Mouse (Mus musculus) limb, embryonic 11.5 days (tissue): Measurements from ENCODE around the gene Tpd52l1. TPM values are rescaled to one million over a fixed set of nuclear protein-coding genes. Genes with fewer than 3 reads are reported as not detected.
A peak's percentile ranks its signal among the peaks of the same experiment; 100 is the strongest.

Source experiments
- ATAC-seq: fragments of 200-750 bp; cut with Nextera tagmentation; 2 replicates; pipeline ENCODE4 v1.8.0; 2017; ENCODE audit warnings: low read depth; ENCODE audit not compliant: insufficient number of reproducible peaks, low FRiP score, low TSS enrichment
- DNase-seq: peaks from one replicate; pipeline ENCODE4 v3.0.0-alpha.2; 2015; ENCODE audit warnings: low spot score
- H3K27ac ChIP-seq: fragments of 300-500 bp; sonication (generic); replicated peaks from 2 replicates; pipeline ENCODE4 v1.5.1; 2014; ENCODE audit warnings: low read depth, mild to moderate bottlenecking, low read length
- H3K27me3 ChIP-seq: fragments of 300-500 bp; sonication (generic); 2 replicates; pipeline ENCODE4 v1.6.1; 2014; ENCODE audit warnings: mild to moderate bottlenecking, low read length, mixed read lengths; ENCODE audit not compliant: control insufficient read depth, insufficient read depth
- H3K36me3 ChIP-seq: fragments of 300-500 bp; sonication (generic); 2 replicates; pipeline ENCODE4 v1.6.1; 2014; ENCODE audit warnings: mild to moderate bottlenecking, low read length, moderate library complexity, mixed read lengths; ENCODE audit not compliant: control insufficient read depth, insufficient read depth
- H3K4me1 ChIP-seq: fragments of 300-500 bp; sonication (generic); 2 replicates; pipeline ENCODE4 v1.6.1; 2014; ENCODE audit warnings: low read length, mixed read lengths; ENCODE audit not compliant: control insufficient read depth, insufficient read depth
- H3K4me2 ChIP-seq: fragments of 300-500 bp; sonication (generic); 2 replicates; pipeline ENCODE4 v1.6.1; 2014; ENCODE audit warnings: low read depth, mild to moderate bottlenecking, moderate library complexity; ENCODE audit not compliant: severe bottlenecking
- H3K4me3 ChIP-seq: fragments of 300-500 bp; sonication (generic); 2 replicates; pipeline ENCODE4 v1.5.1; 2014; ENCODE audit warnings: low read depth, low read length
- H3K9ac ChIP-seq: fragments of 300-500 bp; sonication (generic); 2 replicates; pipeline ENCODE4 v1.6.1; 2014; ENCODE audit warnings: mild to moderate bottlenecking, low read length
- H3K9me3 ChIP-seq: fragments of 300-500 bp; sonication (generic); 2 replicates; pipeline ENCODE4 v1.6.1; 2016; ENCODE audit warnings: low read length; ENCODE audit not compliant: control insufficient read depth
- WGBS: fragments of 180-500 bp; shearing (Covaris S2); extraction: QIAGEN DNeasy Blood & Tissue Kit; methylation state at CpG from one replicate; pipeline ENCODE4 v1.1.7; 2014; 5-methylcytosine and 5-hydroxymethylcytosine counted together
- polyA plus RNA-seq: library from polyadenylated mRNA; unstranded; fragments of >200 nt; fragmentation: Nextera tagmentation; extraction: Ambion mirVana; gene quantifications from 2 replicates; pipeline ENCODE4 v1.2.1, GENCODE M21; 2014

Gene Tpd52l1
- polyA plus RNA-seq, 1 experiment from 2014 or later: 39.2 TPM

DNA sequence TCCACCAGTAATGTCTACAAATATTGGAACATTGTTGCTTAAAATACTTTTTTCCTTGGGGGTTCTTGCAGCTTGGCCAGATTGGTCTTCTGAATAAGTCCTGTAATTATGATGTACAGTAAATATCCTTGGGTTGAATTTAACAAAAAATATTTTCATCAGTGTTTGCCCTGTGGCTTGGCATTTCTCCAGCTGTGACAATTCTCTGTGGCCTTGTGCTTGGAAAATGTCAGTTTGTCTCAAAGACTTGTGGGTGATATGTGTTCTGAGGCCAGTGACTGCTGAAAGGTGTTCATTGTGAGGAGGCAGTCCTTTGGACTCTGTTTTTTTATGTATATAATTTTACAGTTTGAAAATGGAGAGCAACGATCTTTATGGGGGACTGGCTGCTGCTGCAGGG is 116.3 kb downstream of the Tpd52l1 start:
- Histone ChIP-seq H3K27ac (no peak overlapping the region), H3K4me2 (no peak overlapping the region), H3K4me1 (no peaks in the 10 kb centered on the region), H3K9ac (no peak overlapping the region), H3K27me3 (no peaks in the 10 kb centered on the region), H3K36me3 (no peaks in the 10 kb centered on the region), H3K4me3 (no peak overlapping the region), H3K9me3 (no peaks in the 10 kb centered on the region)
- no peak for ATAC-seq
- DNase-seq: no peak
- WGBS: 82% methylated on average over 1 of the region's 1 CpGs

GRCm38 (mm10) chr10:31318491-31318890 is 127.3 kb downstream of the Tpd52l1 start:
- Histone ChIP-seq H3K4me3 (no peak overlapping the region), H3K4me1 (no peaks in the 10 kb centered on the region), H3K27ac (no peak overlapping the region), H3K36me3 (peaks cover 2% of the 10 kb centered on the region; the same call in 1 of the 2 replicates), H3K27me3 (no peaks in the 10 kb centered on the region), H3K4me2 (no peak overlapping the region), H3K9ac (no peak overlapping the region), H3K9me3 (no peaks in the 10 kb centered on the region)
- DNase-seq (no peak), ATAC-seq (no peak)
- WGBS: 82% methylated on average over 5 of the region's 5 CpGs

DNA sequence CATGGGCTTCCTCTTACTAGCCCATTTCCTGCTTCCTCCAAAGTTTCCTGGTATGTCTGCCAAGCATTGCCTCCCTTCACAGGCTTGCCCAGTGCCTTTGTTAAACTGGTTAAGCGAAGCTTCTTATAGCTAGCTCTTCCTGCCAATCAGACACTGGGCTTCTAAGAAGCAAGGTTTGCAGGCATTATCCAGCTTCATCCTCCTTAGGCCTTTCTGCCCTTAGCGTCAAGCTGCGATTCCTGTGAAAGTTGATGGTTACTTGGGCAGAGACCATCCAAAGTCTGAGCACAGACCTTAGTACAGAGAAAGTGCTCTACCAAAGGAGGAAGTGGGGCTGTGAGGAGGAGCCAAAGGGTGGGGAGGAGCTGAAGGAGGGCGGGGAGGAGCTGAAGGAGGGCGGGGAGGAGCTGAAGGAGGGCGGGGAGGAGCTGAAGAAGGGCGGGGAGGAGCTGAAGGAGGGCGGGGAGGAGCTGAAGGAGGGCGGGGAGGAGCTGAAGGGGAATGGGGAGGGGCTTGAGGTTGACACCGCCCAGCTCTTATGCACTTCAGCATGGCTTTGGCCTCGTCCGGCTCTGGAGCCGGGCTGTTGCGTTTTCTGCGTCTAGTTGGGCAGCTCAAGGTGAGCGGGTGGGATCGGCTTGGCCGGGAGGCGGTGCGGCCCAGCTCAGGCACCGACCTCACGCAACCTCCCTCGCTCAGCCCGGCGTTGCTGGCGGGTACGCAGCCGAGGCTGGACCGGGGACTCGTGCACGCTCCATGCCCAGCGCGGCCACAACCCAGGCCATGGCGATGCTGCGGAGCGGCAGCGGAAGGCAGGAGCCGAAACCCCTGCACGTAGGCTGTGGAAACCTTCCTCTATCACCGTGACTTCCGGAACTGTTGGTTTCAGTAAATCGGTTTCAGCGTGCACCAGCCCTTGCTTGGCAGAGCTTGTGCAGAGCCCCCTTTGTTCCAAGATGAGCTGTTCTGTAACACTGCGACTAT is 132.6 kb downstream of the Tpd52l1 start, which contains the start of gene Hddc2:
Hddc2 (plus strand) TSS at position 519 of the 984 bp plus-strand sequence.
- no peaks in the 10 kb centered on the region for H3K36me3 ChIP-seq
- peak; percentile 88 for DNase-seq
- no peaks in the 10 kb centered on the region for H3K4me1 ChIP-seq
- WGBS: 3% methylated on average over 41 of the region's 44 CpGs
- H3K27me3 ChIP-seq: no peaks in the 10 kb centered on the region
- peak; percentile 97 for ATAC-seq
- H3K9me3 ChIP-seq: no peaks in the 10 kb centered on the region
- peak within 1 kb of the TSS; percentile 77 for H3K27ac ChIP-seq
- peak within 1 kb of the TSS; percentile 80 for H3K9ac ChIP-seq
- peak within 1 kb of the TSS; percentile 32 for H3K4me2 ChIP-seq
- peak within 1 kb of the TSS; percentile 49 for H3K4me3 ChIP-seq

GRCm38 (mm10) chr10:31307024-31307598 is 138.6 kb downstream of the Tpd52l1 start:
- 8% methylated on average over 1 of the region's 1 CpGs for WGBS
- H3K36me3 ChIP-seq: no peaks in the 10 kb centered on the region
- no peaks in the 10 kb centered on the region for H3K9me3 ChIP-seq
- DNase-seq (peak; percentile 52), ATAC-seq (peak; percentile 65; the same call in 1 of the 2 replicates)
- no peak overlapping the region for H3K9ac ChIP-seq
- H3K4me2 ChIP-seq: no peak overlapping the region
- H3K27ac ChIP-seq: no peak overlapping the region
- H3K4me3 ChIP-seq: no peak overlapping the region
- H3K27me3 ChIP-seq: no peaks in the 10 kb centered on the region
- H3K4me1 ChIP-seq: no peaks in the 10 kb centered on the region

DNA sequence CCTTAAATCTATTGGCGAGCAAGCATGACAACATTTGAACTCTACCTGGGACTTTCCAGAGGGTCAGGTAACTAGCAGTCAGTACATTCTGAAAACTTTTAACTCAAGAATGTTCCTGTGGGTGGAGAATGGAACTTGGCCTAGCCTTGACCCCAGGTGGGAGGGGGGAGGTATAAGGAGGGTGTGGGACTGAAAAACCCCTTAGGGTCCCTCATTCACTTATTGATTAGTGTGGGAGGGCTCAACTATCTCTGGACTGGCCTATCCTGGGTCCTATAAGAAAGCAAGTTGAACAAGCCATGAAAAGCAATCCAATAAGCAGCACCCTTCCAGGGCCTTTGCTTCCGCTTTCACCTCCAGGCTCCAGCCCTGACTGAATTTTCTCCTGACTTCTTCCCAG is 142.3 kb downstream of the Tpd52l1 start:
- 93% methylated on average over 2 of the region's 2 CpGs for WGBS
- Histone ChIP-seq H3K4me2 (no peak overlapping the region), H3K4me1 (no peaks in the 10 kb centered on the region), H3K9me3 (no peaks in the 10 kb centered on the region), H3K27me3 (no peaks in the 10 kb centered on the region), H3K4me3 (no peak overlapping the region), H3K27ac (no peak overlapping the region), H3K36me3 (no peaks in the 10 kb centered on the region), H3K9ac (no peak overlapping the region)
- DNase-seq (no peak), ATAC-seq (no peak)

- no peak overlapping the region for H3K9ac ChIP-seq
- ATAC-seq (peak; percentile 51), DNase-seq (peak; percentile 51)
- H3K4me1 ChIP-seq: no peaks in the 10 kb centered on the region
- no peaks in the 10 kb centered on the region for H3K9me3 ChIP-seq
- WGBS: 33% methylated on average over 1 of the region's 1 CpGs
- no peaks in the 10 kb centered on the region for H3K36me3 ChIP-seq
- H3K27ac ChIP-seq: no peak overlapping the region
- H3K27me3 ChIP-seq: no peaks in the 10 kb centered on the region
- H3K4me3 ChIP-seq: no peak overlapping the region
- no peak overlapping the region for H3K4me2 ChIP-seq
Measured at GRCm38 (mm10) chr10:31300292-31300691, 145.5 kb downstream of the Tpd52l1 start.

GRCm38 (mm10) chr10:31298921-31299574 is 146.7 kb downstream of the Tpd52l1 start:
- Histone ChIP-seq H3K9me3 (no peaks in the 10 kb centered on the region), H3K36me3 (no peaks in the 10 kb centered on the region), H3K4me2 (no peak overlapping the region), H3K4me3 (no peak overlapping the region), H3K27ac (no peak overlapping the region), H3K27me3 (no peaks in the 10 kb centered on the region), H3K9ac (no peak overlapping the region), H3K4me1 (no peaks in the 10 kb centered on the region)
- DNase-seq (peak; percentile 82), ATAC-seq (peak; percentile 2; the same call in 1 of the 2 replicates)
- WGBS: 41% methylated on average over 6 of the region's 6 CpGs

DNA sequence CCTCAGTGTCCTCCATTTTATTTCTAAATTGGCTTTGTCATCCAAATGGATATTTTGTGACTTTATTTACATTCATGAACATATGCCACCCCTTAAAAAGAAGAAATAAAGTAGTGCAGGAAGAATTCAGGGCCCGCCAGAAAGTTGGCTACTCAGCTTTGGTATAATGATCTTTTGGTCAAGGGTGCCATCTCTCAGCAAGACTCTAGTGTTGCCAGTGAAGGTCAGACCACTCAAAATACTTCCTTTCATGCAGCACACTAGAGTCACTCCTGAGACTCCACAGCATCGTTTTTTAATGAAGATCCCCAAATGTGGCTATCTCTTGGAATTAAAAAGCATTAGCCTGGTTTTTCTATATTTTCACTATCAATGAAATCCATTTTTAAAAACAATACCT is 147.5 kb downstream of the Tpd52l1 start:
- Histone ChIP-seq H3K4me2 (no peak overlapping the region), H3K4me3 (no peak overlapping the region), H3K36me3 (no peaks in the 10 kb centered on the region), H3K9me3 (no peaks in the 10 kb centered on the region), H3K4me1 (no peaks in the 10 kb centered on the region), H3K27me3 (no peaks in the 10 kb centered on the region), H3K27ac (no peak overlapping the region), H3K9ac (no peak overlapping the region)
- ATAC-seq: no peak
- DNase-seq: no peak
- WGBS: 58% methylated on average over 2 of the region's 2 CpGs
